In the genomic region with DNA sequence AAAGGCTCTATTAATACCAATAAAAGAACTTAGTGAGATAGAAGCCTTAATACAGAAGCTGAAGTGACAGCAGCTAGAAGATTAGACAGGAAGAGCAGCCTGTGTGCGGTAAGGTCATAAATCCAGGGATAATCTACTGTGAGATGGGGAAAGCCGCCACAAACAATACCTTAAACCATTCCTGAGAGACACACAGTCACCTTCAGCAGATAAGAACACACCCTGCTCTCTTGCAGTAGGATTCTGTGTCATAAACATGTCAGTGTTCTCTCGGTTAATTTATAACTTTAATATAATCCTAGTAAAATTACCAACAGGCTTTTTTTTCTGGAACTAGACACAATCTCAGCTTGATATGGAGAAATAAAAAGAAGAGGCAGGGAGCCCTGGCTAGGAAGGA, we compare ENCODE assay signal across 23 mouse cellular contexts.
DNase-seq lines count a peak whose midpoint lies in the region; ATAC-seq and TF ChIP-seq lines count a peak whose summit lies in the region.
"Had no signal": no experiment of that assay in that cellular context is flagged by ENCODE, and none has a peak within 500 bp of the region (broad histone marks: within the 10 kb centered on the region; RNA-seq: fewer than 3 reads in every experiment).

No protein-coding gene starts in this region.

- DNase-seq in retina, adult 2 months (ENCODE audit: low read depth, low spot score): peak; percentile 44
- no peak for DNase-seq in retina, embryonic 14.5 days (ENCODE audit: low spot score)
- DNase-seq in intestine, embryonic 14.5 days (ENCODE audit: low spot score): no peak
- DNase-seq in retina, postnatal 1 day: peak; percentile 43
- DNase-seq in yolk sac, embryonic 10.5 days (ENCODE audit: low spot score): no peak
- no peak for DNase-seq in cerebellum, adult 11-12 months
- DNase-seq: adrenal gland, adult 2 months; adrenal gland, postnatal 14 days; B cell, adult 2 months; cerebellum, adult 11 months; cerebellum, adult 9-10 months; cerebellum, postnatal 14 days; gastrocnemius, postnatal 10 days; gastrocnemius, postnatal 36 days; heart, adult 2 months had no signal

- no peaks in the 10 kb centered on the region for H3K4me1 ChIP-seq in intestine, embryonic 14.5 days (replicated peaks; ENCODE audit: control insufficient read depth, insufficient read depth, low read length)
- H3K4me1 ChIP-seq in intestine, postnatal 0 days (replicated peaks; ENCODE audit: control insufficient read depth, insufficient read depth, low read length): no peaks in the 10 kb centered on the region; the same call in 1 of the 2 replicates

- H3K4me3 ChIP-seq in intestine, embryonic 14.5 days (ENCODE audit: low read depth, low read length): no peak overlapping the region
- H3K4me3 ChIP-seq in intestine, postnatal 0 days (ENCODE audit: low read depth, low read length): no peak overlapping the region
- H3K4me3 ChIP-seq: forebrain, embryonic 10.5 days; forebrain, embryonic 13.5 days; heart, adult 2 months; hindbrain, embryonic 12.5 days; hindbrain, embryonic 15.5 days had no signal

- no peaks in the 10 kb centered on the region for H3K9me3 ChIP-seq in intestine, embryonic 14.5 days (ENCODE audit: control insufficient read depth, low read length)
- no peaks in the 10 kb centered on the region for H3K9me3 ChIP-seq in intestine, postnatal 0 days (ENCODE audit: control insufficient read depth)
- H3K9me3 ChIP-seq: forebrain, embryonic 10.5 days; forebrain, embryonic 13.5 days; hindbrain, embryonic 12.5 days; hindbrain, embryonic 15.5 days had no signal

- H3K9ac ChIP-seq in intestine, embryonic 14.5 days (ENCODE audit: low read length): no peak overlapping the region
- no peak overlapping the region for H3K9ac ChIP-seq in intestine, postnatal 0 days (ENCODE audit: low read depth, low read length)
- H3K9ac ChIP-seq: forebrain, embryonic 13.5 days; hindbrain, embryonic 12.5 days; hindbrain, embryonic 15.5 days had no signal

- no peak for TF ChIP-seq CTCF in intestine, postnatal 0 days (IDR thresholded peaks at IDR 0.05; ENCODE audit: low read depth)

- peaks cover 7% of the 10 kb centered on the region for H3K36me3 ChIP-seq in intestine, embryonic 14.5 days (ENCODE audit: control insufficient read depth, insufficient read depth, low read length)
- H3K36me3 ChIP-seq in intestine, postnatal 0 days (ENCODE audit: control insufficient read depth, insufficient read depth): peaks cover 10% of the 10 kb centered on the region
- H3K36me3 ChIP-seq: hindbrain, embryonic 15.5 days had no signal

- no peak overlapping the region for H3K4me2 ChIP-seq in intestine, embryonic 14.5 days (ENCODE audit: low read length)
- no peak overlapping the region for H3K4me2 ChIP-seq in intestine, postnatal 0 days (replicated peaks; ENCODE audit: low read depth)
- H3K4me2 ChIP-seq: forebrain, embryonic 13.5 days; heart, embryonic 11.5 days; hindbrain, embryonic 12.5 days; hindbrain, embryonic 15.5 days had no signal

- ATAC-seq in intestine, embryonic 14.5 days (replicated peaks; ENCODE audit: low FRiP score, low TSS enrichment, low read depth): peak; percentile 58; the same call in 1 of the 2 replicates
- ATAC-seq in intestine, postnatal 0 days: peak; percentile 47; the same call in 1 of the 2 replicates
- ATAC-seq: forebrain, embryonic 13.5 days; forebrain, embryonic 16.5 days had no signal

- WGBS in intestine, embryonic 14.5 days: 58% methylated on average over 3 of the region's 3 CpGs
- WGBS in intestine, postnatal 0 days: 35% methylated on average over 3 of the region's 3 CpGs

- H3K27me3 ChIP-seq in intestine, embryonic 14.5 days (replicated peaks; ENCODE audit: control insufficient read depth, insufficient read depth, low read length): no peaks in the 10 kb centered on the region
- no peaks in the 10 kb centered on the region for H3K27me3 ChIP-seq in intestine, postnatal 0 days (replicated peaks; ENCODE audit: control insufficient read depth, insufficient read depth, low read length)
- H3K27me3 ChIP-seq: CH12.LX; forebrain, embryonic 13.5 days; hindbrain, embryonic 12.5 days; hindbrain, embryonic 15.5 days had no signal

- no peak overlapping the region for H3K27ac ChIP-seq in intestine, embryonic 14.5 days (ENCODE audit: low read depth)
- no peak overlapping the region for H3K27ac ChIP-seq in intestine, postnatal 0 days (ENCODE audit: low read depth, low read length)
- H3K27ac ChIP-seq: forebrain, embryonic 10.5 days; forebrain, embryonic 13.5 days; heart, adult 2 months; hindbrain, embryonic 12.5 days; hindbrain, embryonic 15.5 days had no signal

Comparison
In these comparisons a context has a peak if more than half of its experiments do, and no peak if none do; other contexts are left out.
1. DNase-seq: peak in retina, adult 2 months (single experiment) and retina, postnatal 1 day (single experiment); none in retina, embryonic 14.5 days (single experiment), intestine, embryonic 14.5 days (single experiment), yolk sac, embryonic 10.5 days (single experiment) and cerebellum, adult 11-12 months (single experiment).